Mouse (Mus musculus) forebrain, embryonic 16.5 days (tissue): ENCODE measurements at regions not wholly inside any gene's neighbourhood (a gene's known extent, or its start where the extent isn't known, plus 50 kb on each side); places are given as distances from the start of the nearest gene placed in this dataset.

Experiments used
- ATAC-seq: fragments of 200-750 bp; cut with Nextera tagmentation; 2 replicates; pipeline ENCODE4 v1.8.0; 2017; ENCODE audit warnings: mild to moderate bottlenecking, moderate library complexity
- H3K27ac ChIP-seq: fragments of 300-500 bp; sonication (generic); 2 replicates; pipeline ENCODE4 v1.5.1; 2014; ENCODE audit warnings: low read length, control low read depth
- H3K27me3 ChIP-seq: fragments of 300-500 bp; sonication (generic); replicated peaks from 2 replicates; pipeline ENCODE4 v1.6.1; 2014; ENCODE audit warnings: low read length; ENCODE audit not compliant: control insufficient read depth, insufficient read depth
- H3K36me3 ChIP-seq: fragments of 300-500 bp; sonication (generic); 2 replicates; pipeline ENCODE4 v1.6.1; 2014; ENCODE audit not compliant: control insufficient read depth, insufficient read depth
- H3K4me1 ChIP-seq: fragments of 300-500 bp; sonication (generic); replicated peaks from 2 replicates; pipeline ENCODE4 v1.6.1; 2014; ENCODE audit warnings: low read length; ENCODE audit not compliant: control insufficient read depth, insufficient read depth
- H3K4me2 ChIP-seq: fragments of 300-500 bp; sonication (generic); 2 replicates; pipeline ENCODE4 v1.6.1; 2014; ENCODE audit warnings: mild to moderate bottlenecking, low read length, control low read depth
- H3K4me3 ChIP-seq: fragments of 300-500 bp; sonication (generic); replicated peaks from 2 replicates; pipeline ENCODE4 v1.5.1; 2014; ENCODE audit warnings: mild to moderate bottlenecking, low read length, control low read depth
- H3K9ac ChIP-seq: fragments of 300-500 bp; sonication (generic); replicated peaks from 2 replicates; pipeline ENCODE4 v1.6.1; 2014; ENCODE audit warnings: low read depth, low read length, control low read depth
- H3K9me3 ChIP-seq: fragments of 300-500 bp; sonication (generic); 2 replicates; pipeline ENCODE4 v1.6.1; 2016; ENCODE audit warnings: low read length; ENCODE audit not compliant: control insufficient read depth
- WGBS: fragments of 180-500 bp; shearing (Covaris S2); extraction: QIAGEN DNeasy Blood & Tissue Kit; methylation state at CpG from one replicate; pipeline ENCODE4 v1.1.7; 2014; 5-methylcytosine and 5-hydroxymethylcytosine counted together

DNA sequence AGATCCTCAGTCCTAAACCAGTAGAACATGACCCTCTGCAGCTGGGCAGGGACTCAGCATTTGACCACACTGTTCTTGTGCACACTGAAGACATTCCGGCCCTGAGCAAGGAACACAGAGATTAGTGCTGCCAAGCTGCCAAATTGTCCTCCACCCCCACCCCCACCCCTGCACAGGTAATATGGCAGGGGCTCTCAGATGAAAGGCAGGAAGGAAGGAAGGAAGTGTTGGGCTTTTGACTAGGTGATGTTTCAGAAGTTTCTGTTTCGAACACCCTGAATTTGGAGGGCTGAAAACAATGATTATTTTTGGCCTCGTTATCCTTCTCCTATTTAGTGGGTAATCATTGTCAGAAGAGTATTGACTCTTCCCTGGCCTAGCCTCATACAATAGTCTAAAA, 96.8 kb upstream of the Npas2 start:
- 0 out of 2 replicates have a peak, but pooled peaks cover 2% of the 10 kb centered on the region for H3K4me1 ChIP-seq
- no peak for ATAC-seq
- 86% methylated on average over 3 of the region's 3 CpGs for WGBS
- H3K9me3 ChIP-seq = no peaks in the 10 kb centered on the region
- H3K27me3 ChIP-seq = no peaks in the 10 kb centered on the region
- H3K4me3 ChIP-seq = no peak overlapping the region
- no peak overlapping the region for H3K4me2 ChIP-seq
- no peak overlapping the region for H3K27ac ChIP-seq
- H3K9ac ChIP-seq = no peak overlapping the region
- no peaks in the 10 kb centered on the region for H3K36me3 ChIP-seq

GRCm38 (mm10) chr1:39097499-39097898, 96.0 kb upstream of the Npas2 start:
- Histone ChIP-seq H3K9me3 (no peaks in the 10 kb centered on the region), H3K9ac (no peak overlapping the region), H3K4me1 (0 out of 2 replicates have a peak, but pooled peaks cover 2% of the 10 kb centered on the region), H3K27ac (no peak overlapping the region), H3K4me2 (no peak overlapping the region), H3K27me3 (no peaks in the 10 kb centered on the region), H3K4me3 (no peak overlapping the region), H3K36me3 (no peaks in the 10 kb centered on the region)
- 88% methylated on average over 10 of the region's 10 CpGs for WGBS
- no peak; the same call in 1 of the 2 replicates for ATAC-seq

GRCm38 (mm10) chr1:39098154-39098553, 95.4 kb upstream of the Npas2 start:
- WGBS = 84% methylated on average over 5 of the region's 5 CpGs
- no peak overlapping the region for H3K27ac ChIP-seq
- no peaks in the 10 kb centered on the region for H3K27me3 ChIP-seq
- H3K36me3 ChIP-seq = no peaks in the 10 kb centered on the region
- no peak overlapping the region for H3K4me3 ChIP-seq
- no peak for ATAC-seq
- H3K4me1 ChIP-seq = 0 out of 2 replicates have a peak, but pooled peaks cover 2% of the 10 kb centered on the region
- no peaks in the 10 kb centered on the region for H3K9me3 ChIP-seq
- no peak overlapping the region for H3K4me2 ChIP-seq
- no peak overlapping the region for H3K9ac ChIP-seq

GRCm38 (mm10) chr1:39099246-39099645, 94.3 kb upstream of the Npas2 start:
- no peaks in the 10 kb centered on the region for H3K9me3 ChIP-seq
- H3K4me2 ChIP-seq = no peak overlapping the region
- H3K27me3 ChIP-seq = no peaks in the 10 kb centered on the region
- H3K4me3 ChIP-seq = no peak overlapping the region
- no peak overlapping the region for H3K9ac ChIP-seq
- no peak for ATAC-seq
- 73% methylated on average over 7 of the region's 7 CpGs for WGBS
- no peaks in the 10 kb centered on the region for H3K4me1 ChIP-seq
- no peak overlapping the region for H3K27ac ChIP-seq
- no peaks in the 10 kb centered on the region for H3K36me3 ChIP-seq

GRCm38 (mm10) chr1:39100492-39100891, 93.0 kb upstream of the Npas2 start:
- no peaks in the 10 kb centered on the region for H3K36me3 ChIP-seq
- ATAC-seq = no peak
- H3K27ac ChIP-seq = no peak overlapping the region
- no peaks in the 10 kb centered on the region for H3K27me3 ChIP-seq
- no peak overlapping the region for H3K4me2 ChIP-seq
- no peaks in the 10 kb centered on the region for H3K4me1 ChIP-seq
- H3K4me3 ChIP-seq = no peak overlapping the region
- H3K9ac ChIP-seq = no peak overlapping the region
- H3K9me3 ChIP-seq = no peaks in the 10 kb centered on the region

DNA sequence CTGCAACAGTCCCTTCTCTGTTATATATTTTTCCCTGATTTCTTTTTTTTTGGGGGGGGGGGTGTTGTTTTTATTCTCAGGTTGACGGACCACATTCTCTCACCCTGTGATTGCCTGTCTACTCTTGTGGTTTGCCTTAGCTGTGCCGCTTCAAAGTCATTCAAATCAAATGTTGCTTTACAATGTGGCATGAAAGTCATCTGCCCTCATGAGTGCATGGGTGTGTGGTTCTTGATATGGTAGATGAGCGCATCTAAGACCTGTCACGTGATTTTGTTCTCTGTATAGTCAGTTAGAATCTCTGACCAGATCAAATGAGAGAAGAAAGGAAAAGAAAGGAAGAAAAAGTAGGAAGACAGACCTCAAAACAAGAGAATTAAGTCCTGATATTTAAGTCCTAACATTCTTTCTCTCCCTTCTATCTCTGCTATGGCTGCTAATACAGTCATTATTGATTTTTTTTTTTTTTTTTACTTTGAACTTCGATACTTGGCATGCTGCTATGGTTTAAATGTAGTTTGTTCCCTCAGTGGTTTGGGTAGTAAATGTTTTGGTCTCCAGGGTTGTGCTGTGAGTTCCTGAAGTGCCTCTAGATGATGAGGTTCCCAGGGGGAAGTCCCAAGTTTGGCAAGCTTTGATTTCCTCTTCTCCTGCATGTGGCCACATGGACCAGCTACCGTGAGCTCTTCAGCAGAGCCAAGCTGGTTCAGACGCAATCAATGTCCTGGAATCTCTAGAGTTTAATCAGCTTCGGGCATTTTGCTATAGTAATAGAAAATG, 91.2 kb upstream of the Npas2 start:
- H3K27me3 ChIP-seq = no peaks in the 10 kb centered on the region
- no peaks in the 10 kb centered on the region for H3K36me3 ChIP-seq
- ATAC-seq = no peak
- H3K4me1 ChIP-seq = no peaks in the 10 kb centered on the region
- H3K9ac ChIP-seq = no peak overlapping the region
- no peak overlapping the region for H3K4me3 ChIP-seq
- H3K9me3 ChIP-seq = no peaks in the 10 kb centered on the region
- WGBS = 90% methylated on average over 8 of the region's 8 CpGs
- H3K4me2 ChIP-seq = no peak overlapping the region
- H3K27ac ChIP-seq = no peak overlapping the region

DNA sequence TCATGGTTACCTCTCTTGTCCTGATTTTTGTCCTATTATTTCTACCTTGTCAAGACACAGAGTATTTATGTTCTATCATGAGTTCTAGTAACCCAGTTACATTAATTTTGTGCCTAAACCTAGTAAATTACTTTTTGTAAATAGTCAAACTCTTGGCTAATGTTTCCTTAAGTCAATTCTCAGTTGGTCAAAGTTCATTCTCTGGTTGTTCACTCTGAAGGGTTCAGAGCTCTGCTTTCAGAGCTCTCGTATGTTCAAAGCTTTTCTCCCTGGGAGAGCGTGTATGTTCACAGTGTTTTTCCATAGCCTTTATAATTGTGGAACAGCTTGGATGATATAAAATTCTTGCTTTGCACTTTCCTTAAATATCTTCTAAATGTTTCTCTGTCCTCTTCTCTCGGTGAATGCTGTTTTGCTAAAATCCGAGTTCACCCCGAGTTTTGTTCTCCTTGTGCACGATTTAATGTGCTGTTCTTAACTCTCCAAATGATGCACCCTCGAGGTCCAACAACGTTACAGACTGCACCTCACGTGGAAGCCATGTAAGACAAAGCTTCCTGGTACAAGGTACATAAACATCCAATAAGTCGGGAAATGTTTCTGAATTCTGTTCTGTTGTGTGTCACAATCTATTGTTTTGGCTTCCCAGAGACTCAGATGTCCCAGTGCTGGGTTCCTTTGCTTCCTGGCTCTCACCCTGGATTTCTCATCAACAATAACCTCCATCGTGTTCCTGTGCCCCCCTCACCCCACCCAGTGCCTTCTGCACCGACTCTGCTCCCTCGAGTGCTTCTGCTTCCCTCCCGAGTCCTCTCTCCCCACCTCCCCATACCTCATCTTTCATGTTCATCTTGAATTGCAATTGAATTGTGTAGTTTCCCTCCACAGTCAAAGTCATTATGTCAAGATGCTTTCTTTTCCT, 90.3 kb upstream of the Npas2 start:
- H3K27ac ChIP-seq = no peak overlapping the region
- no peaks in the 10 kb centered on the region for H3K4me1 ChIP-seq
- H3K9me3 ChIP-seq = no peaks in the 10 kb centered on the region
- H3K4me2 ChIP-seq = no peak overlapping the region
- H3K4me3 ChIP-seq = no peak overlapping the region
- 86% methylated on average over 14 of the region's 14 CpGs for WGBS
- H3K27me3 ChIP-seq = no peaks in the 10 kb centered on the region
- H3K36me3 ChIP-seq = no peaks in the 10 kb centered on the region
- no peak overlapping the region for H3K9ac ChIP-seq
- no peak for ATAC-seq

DNA sequence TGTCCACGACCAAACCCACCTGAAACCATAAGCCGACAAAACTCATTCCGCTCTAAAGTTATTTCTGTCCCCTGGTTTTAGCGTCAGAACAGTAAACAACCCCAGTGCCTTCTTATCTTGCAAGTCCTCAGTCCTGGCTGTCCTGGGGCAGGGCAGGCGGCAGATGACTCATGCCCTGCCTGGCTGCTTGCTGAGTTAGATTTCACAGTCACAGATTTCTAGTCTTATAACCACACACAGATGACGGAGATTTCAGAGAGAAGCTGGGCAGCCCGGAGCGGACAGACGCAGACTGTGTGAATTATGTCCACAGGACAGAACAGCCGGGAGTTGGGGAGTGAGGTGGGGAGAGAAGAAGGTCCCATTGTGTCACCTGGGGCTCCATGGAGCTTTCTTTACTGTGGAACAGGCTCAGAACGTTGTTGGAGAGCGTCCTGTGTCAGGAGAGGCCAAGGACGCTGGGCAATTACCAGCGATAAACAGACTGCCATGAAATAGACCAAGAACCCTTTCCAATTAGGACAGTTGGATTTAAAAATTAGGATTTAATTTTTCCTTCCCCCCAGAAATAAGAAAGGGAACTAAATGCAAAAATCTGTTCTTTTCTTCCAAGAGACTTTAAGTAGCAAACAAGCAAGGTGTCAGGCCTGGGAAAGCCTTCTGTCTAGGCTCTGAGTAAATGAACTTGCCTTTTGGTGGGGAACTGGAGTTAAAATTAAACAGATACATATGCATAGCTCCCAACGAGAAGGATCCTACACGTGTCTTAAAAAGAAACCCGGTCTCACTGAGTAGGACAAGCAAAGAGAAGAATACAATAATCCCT, 87.8 kb upstream of the Npas2 start:
- Histone ChIP-seq H3K4me3 (no peak overlapping the region), H3K9ac (no peak overlapping the region), H3K9me3 (no peaks in the 10 kb centered on the region), H3K4me2 (no peak overlapping the region), H3K36me3 (no peaks in the 10 kb centered on the region), H3K27me3 (no peaks in the 10 kb centered on the region), H3K4me1 (no peaks in the 10 kb centered on the region), H3K27ac (no peak overlapping the region)
- 63% methylated on average over 17 of the region's 17 CpGs for WGBS
- ATAC-seq = no peak

GRCm38 (mm10) chr1:39106372-39106643, 87.2 kb upstream of the Npas2 start:
- no peak for ATAC-seq
- 32% methylated on average over 4 of the region's 4 CpGs for WGBS
- Histone ChIP-seq H3K9ac (no peak overlapping the region), H3K4me3 (no peak overlapping the region), H3K4me1 (no peaks in the 10 kb centered on the region), H3K36me3 (no peaks in the 10 kb centered on the region), H3K27ac (no peak overlapping the region), H3K27me3 (no peaks in the 10 kb centered on the region), H3K4me2 (no peak overlapping the region), H3K9me3 (no peaks in the 10 kb centered on the region)
